Mouse (Mus musculus): Measurements from ENCODE around the gene Megf11. TPM values are rescaled to one million over a fixed set of nuclear protein-coding genes. Genes with fewer than 3 reads are reported as not detected.

Gene Megf11
- polyA plus RNA-seq, 1 experiment from 2014 or later: 0.92 TPM

DNA sequence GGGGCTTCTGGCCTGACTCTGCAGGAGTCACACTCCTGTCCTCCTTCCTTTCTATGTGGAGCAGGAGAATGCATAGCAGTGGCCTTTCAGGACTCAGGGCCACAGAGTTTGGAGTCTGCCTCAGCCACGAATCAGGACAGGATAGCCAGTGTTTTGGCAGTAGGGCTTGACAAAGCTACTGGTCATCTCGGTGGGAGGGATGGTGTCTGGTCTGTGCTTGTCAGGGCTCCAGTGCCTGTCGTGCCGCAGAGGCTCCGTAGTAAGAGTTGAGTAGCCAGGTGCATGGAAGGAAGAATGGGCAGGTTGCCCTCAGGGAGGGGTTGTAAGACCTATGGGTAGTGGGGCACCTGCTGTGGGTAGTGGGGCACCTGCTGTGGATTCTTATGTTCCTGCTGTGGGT is 96.7 kb downstream of the Megf11 start:
- H3K27me3 ChIP-seq (ENCODE audit: control insufficient read depth, insufficient read depth, low read length): peaks cover 7% of the 10 kb centered on the region
- no peak overlapping the region for H3K4me3 ChIP-seq (ENCODE audit: control insufficient read depth in 1 of 2, insufficient read depth in 1 of 2, low read depth in 1 of 2, low read length in 2 of 2)
- no peak overlapping the region for H3K4me2 ChIP-seq (ENCODE audit: low read length)
- H3K9me3 ChIP-seq (ENCODE audit: control insufficient read depth, low read length): no peaks in the 10 kb centered on the region
- H3K27ac ChIP-seq (replicated peaks in 1 of 2; ENCODE audit: control insufficient read depth in 1 of 2, insufficient read depth in 1 of 2, low read depth in 2 of 2, low read length in 2 of 2): no peak overlapping the region
- no peaks in the 10 kb centered on the region for H3K36me3 ChIP-seq (ENCODE audit: control insufficient read depth, insufficient read depth, low read length)
- WGBS: 66% methylated on average over 5 of the region's 5 CpGs
- ATAC-seq (ENCODE audit: insufficient number of reproducible peaks, insufficient read depth, low FRiP score, low read depth): no peak
- H3K4me1 ChIP-seq (ENCODE audit: control insufficient read depth in 2 of 2, insufficient read depth in 2 of 2, low read length in 2 of 2): no peaks in the 10 kb centered on the region
- H3K9ac ChIP-seq (ENCODE audit: low read length): no peak overlapping the region

DNA sequence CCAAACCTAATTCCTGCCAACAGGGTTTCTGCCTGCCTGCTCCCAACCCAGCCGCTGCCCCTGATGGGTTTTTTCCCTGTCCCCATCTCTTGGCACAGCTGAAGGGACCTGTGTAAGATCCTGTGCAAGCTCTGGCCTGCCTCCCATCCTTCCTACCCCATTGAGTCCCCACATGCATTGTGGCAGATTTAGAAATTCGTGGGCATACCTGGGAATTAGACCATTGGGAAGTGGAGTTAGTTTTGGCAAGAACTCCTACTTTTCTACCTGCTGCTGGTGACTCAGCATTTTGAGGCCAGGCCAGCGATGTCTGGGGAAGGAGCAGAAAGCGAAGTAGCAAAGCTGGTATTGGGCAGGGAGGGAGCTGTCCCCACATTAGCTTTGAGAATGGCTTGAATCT is 102.0 kb downstream of the Megf11 start:
- Histone ChIP-seq H3K9ac (ENCODE audit: low read length) (no peak overlapping the region), H3K4me2 (ENCODE audit: low read length) (no peak overlapping the region), H3K36me3 (ENCODE audit: control insufficient read depth, insufficient read depth, low read length) (no peaks in the 10 kb centered on the region), H3K4me1 (ENCODE audit: control insufficient read depth in 2 of 2, insufficient read depth in 2 of 2, low read length in 2 of 2) (no peaks in the 10 kb centered on the region), H3K9me3 (ENCODE audit: control insufficient read depth, low read length) (no peaks in the 10 kb centered on the region), H3K4me3 (ENCODE audit: control insufficient read depth in 1 of 2, insufficient read depth in 1 of 2, low read depth in 1 of 2, low read length in 2 of 2) (no peak overlapping the region), H3K27ac (replicated peaks in 1 of 2; ENCODE audit: control insufficient read depth in 1 of 2, insufficient read depth in 1 of 2, low read depth in 2 of 2, low read length in 2 of 2) (no peak overlapping the region), H3K27me3 (ENCODE audit: control insufficient read depth, insufficient read depth, low read length) (peaks cover 7% of the 10 kb centered on the region)
- ATAC-seq (ENCODE audit: insufficient number of reproducible peaks, insufficient read depth, low FRiP score, low read depth): no peak
- WGBS: 58% methylated on average over 4 of the region's 4 CpGs

- no peaks in the 10 kb centered on the region for H3K4me1 ChIP-seq (ENCODE audit: control insufficient read depth in 2 of 2, insufficient read depth in 2 of 2, low read length in 2 of 2)
- H3K4me3 ChIP-seq (ENCODE audit: control insufficient read depth in 1 of 2, insufficient read depth in 1 of 2, low read depth in 1 of 2, low read length in 2 of 2): no peak overlapping the region
- ATAC-seq (ENCODE audit: insufficient number of reproducible peaks, insufficient read depth, low FRiP score, low read depth): no peak
- no peaks in the 10 kb centered on the region for H3K27me3 ChIP-seq (ENCODE audit: control insufficient read depth, insufficient read depth, low read length)
- no peaks in the 10 kb centered on the region for H3K9me3 ChIP-seq (ENCODE audit: control insufficient read depth, low read length)
- no peak overlapping the region for H3K9ac ChIP-seq (ENCODE audit: low read length)
- H3K4me2 ChIP-seq (ENCODE audit: low read length): no peak overlapping the region
- H3K27ac ChIP-seq (replicated peaks in 1 of 2; ENCODE audit: control insufficient read depth in 1 of 2, insufficient read depth in 1 of 2, low read depth in 2 of 2, low read length in 2 of 2): no peak overlapping the region
- H3K36me3 ChIP-seq (ENCODE audit: control insufficient read depth, insufficient read depth, low read length): no peaks in the 10 kb centered on the region
- 87% methylated on average over 6 of the region's 6 CpGs for WGBS
These were observed 109.2 kb downstream of the Megf11 start for GRCm38 (mm10) chr9:64494647-64495046.

GRCm38 (mm10) chr9:64498929-64499328 is 113.5 kb downstream of the Megf11 start:
- H3K4me1 ChIP-seq (ENCODE audit: control insufficient read depth in 2 of 2, insufficient read depth in 2 of 2, low read length in 2 of 2): no peaks in the 10 kb centered on the region
- H3K27ac ChIP-seq (replicated peaks in 1 of 2; ENCODE audit: control insufficient read depth in 1 of 2, insufficient read depth in 1 of 2, low read depth in 2 of 2, low read length in 2 of 2): no peak overlapping the region
- H3K4me3 ChIP-seq (ENCODE audit: control insufficient read depth in 1 of 2, insufficient read depth in 1 of 2, low read depth in 1 of 2, low read length in 2 of 2): no peak overlapping the region
- H3K9me3 ChIP-seq (ENCODE audit: control insufficient read depth, low read length): no peaks in the 10 kb centered on the region
- 50% methylated on average over 5 of the region's 5 CpGs for WGBS
- ATAC-seq (ENCODE audit: insufficient number of reproducible peaks, insufficient read depth, low FRiP score, low read depth): no peak
- H3K9ac ChIP-seq (ENCODE audit: low read length): no peak overlapping the region
- no peak overlapping the region for H3K4me2 ChIP-seq (ENCODE audit: low read length)
- H3K36me3 ChIP-seq (ENCODE audit: control insufficient read depth, insufficient read depth, low read length): no peaks in the 10 kb centered on the region
- H3K27me3 ChIP-seq (ENCODE audit: control insufficient read depth, insufficient read depth, low read length): no peaks in the 10 kb centered on the region

GRCm38 (mm10) chr9:64501211-64501610 is 115.8 kb downstream of the Megf11 start:
- Histone ChIP-seq H3K9me3 (ENCODE audit: control insufficient read depth, low read length) (no peaks in the 10 kb centered on the region), H3K9ac (ENCODE audit: low read length) (no peak overlapping the region), H3K4me3 (ENCODE audit: control insufficient read depth in 1 of 2, insufficient read depth in 1 of 2, low read depth in 1 of 2, low read length in 2 of 2) (no peak overlapping the region), H3K4me1 (ENCODE audit: control insufficient read depth in 2 of 2, insufficient read depth in 2 of 2, low read length in 2 of 2) (no peaks in the 10 kb centered on the region), H3K36me3 (ENCODE audit: control insufficient read depth, insufficient read depth, low read length) (no peaks in the 10 kb centered on the region), H3K27me3 (ENCODE audit: control insufficient read depth, insufficient read depth, low read length) (no peaks in the 10 kb centered on the region), H3K4me2 (ENCODE audit: low read length) (no peak overlapping the region), H3K27ac (replicated peaks in 1 of 2; ENCODE audit: control insufficient read depth in 1 of 2, insufficient read depth in 1 of 2, low read depth in 2 of 2, low read length in 2 of 2) (no peak overlapping the region)
- ATAC-seq (ENCODE audit: insufficient number of reproducible peaks, insufficient read depth, low FRiP score, low read depth): no peak
- WGBS: 91% methylated on average over 8 of the region's 8 CpGs

GRCm38 (mm10) chr9:64503996-64504395 is 118.6 kb downstream of the Megf11 start:
- Histone ChIP-seq H3K9ac (ENCODE audit: low read length) (no peak overlapping the region), H3K9me3 (ENCODE audit: control insufficient read depth, low read length) (no peaks in the 10 kb centered on the region), H3K27ac (replicated peaks in 1 of 2; ENCODE audit: control insufficient read depth in 1 of 2, insufficient read depth in 1 of 2, low read depth in 2 of 2, low read length in 2 of 2) (no peak overlapping the region), H3K4me2 (ENCODE audit: low read length) (no peak overlapping the region), H3K36me3 (ENCODE audit: control insufficient read depth, insufficient read depth, low read length) (no peaks in the 10 kb centered on the region), H3K27me3 (ENCODE audit: control insufficient read depth, insufficient read depth, low read length) (no peaks in the 10 kb centered on the region), H3K4me3 (ENCODE audit: control insufficient read depth in 1 of 2, insufficient read depth in 1 of 2, low read depth in 1 of 2, low read length in 2 of 2) (no peak overlapping the region), H3K4me1 (ENCODE audit: control insufficient read depth in 2 of 2, insufficient read depth in 2 of 2, low read length in 2 of 2) (no peaks in the 10 kb centered on the region; a peak in 1 of 4 replicates)
- no peak for ATAC-seq (ENCODE audit: insufficient number of reproducible peaks, insufficient read depth, low FRiP score, low read depth)
- WGBS: 89% methylated on average over 1 of the region's 1 CpGs

DNA sequence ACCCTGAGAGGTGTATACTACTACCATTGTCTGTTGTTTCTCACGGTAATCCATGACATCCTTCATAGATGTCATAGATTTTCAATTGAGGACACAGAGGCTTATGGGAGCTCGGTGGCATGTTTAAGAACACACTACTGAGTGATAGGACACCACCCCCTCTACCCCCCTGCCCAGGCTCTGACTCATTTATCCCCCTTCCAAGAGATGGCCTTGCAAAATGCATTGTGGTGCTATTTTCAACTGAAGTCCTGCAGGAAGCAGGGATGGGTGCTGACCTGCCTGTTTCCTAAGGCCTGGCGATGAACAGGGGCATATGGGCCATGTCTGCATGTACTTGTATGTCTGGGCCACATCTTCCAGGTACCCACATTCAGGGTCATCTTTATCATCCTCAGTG is 119.0 kb downstream of the Megf11 start:
- Histone ChIP-seq H3K9ac (ENCODE audit: low read length) (no peak overlapping the region), H3K4me1 (ENCODE audit: control insufficient read depth in 2 of 2, insufficient read depth in 2 of 2, low read length in 2 of 2) (no peaks in the 10 kb centered on the region; a peak in 1 of 4 replicates), H3K9me3 (ENCODE audit: control insufficient read depth, low read length) (no peaks in the 10 kb centered on the region), H3K36me3 (ENCODE audit: control insufficient read depth, insufficient read depth, low read length) (no peaks in the 10 kb centered on the region), H3K27me3 (ENCODE audit: control insufficient read depth, insufficient read depth, low read length) (no peaks in the 10 kb centered on the region), H3K4me2 (ENCODE audit: low read length) (no peak overlapping the region), H3K4me3 (ENCODE audit: control insufficient read depth in 1 of 2, insufficient read depth in 1 of 2, low read depth in 1 of 2, low read length in 2 of 2) (no peak overlapping the region), H3K27ac (replicated peaks in 1 of 2; ENCODE audit: control insufficient read depth in 1 of 2, insufficient read depth in 1 of 2, low read depth in 2 of 2, low read length in 2 of 2) (no peak overlapping the region)
- WGBS: 83% methylated on average over 3 of the region's 3 CpGs
- no peak for ATAC-seq (ENCODE audit: insufficient number of reproducible peaks, insufficient read depth, low FRiP score, low read depth)

GRCm38 (mm10) chr9:64504921-64505320 is 119.5 kb downstream of the Megf11 start:
- WGBS: 79% methylated on average over 8 of the region's 8 CpGs
- Histone ChIP-seq H3K9me3 (ENCODE audit: control insufficient read depth, low read length) (no peaks in the 10 kb centered on the region), H3K9ac (ENCODE audit: low read length) (no peak overlapping the region), H3K36me3 (ENCODE audit: control insufficient read depth, insufficient read depth, low read length) (no peaks in the 10 kb centered on the region), H3K4me1 (ENCODE audit: control insufficient read depth in 2 of 2, insufficient read depth in 2 of 2, low read length in 2 of 2) (no peaks in the 10 kb centered on the region; a peak in 1 of 4 replicates), H3K27me3 (ENCODE audit: control insufficient read depth, insufficient read depth, low read length) (no peaks in the 10 kb centered on the region), H3K4me2 (ENCODE audit: low read length) (no peak overlapping the region), H3K4me3 (ENCODE audit: control insufficient read depth in 1 of 2, insufficient read depth in 1 of 2, low read depth in 1 of 2, low read length in 2 of 2) (no peak overlapping the region), H3K27ac (replicated peaks in 1 of 2; ENCODE audit: control insufficient read depth in 1 of 2, insufficient read depth in 1 of 2, low read depth in 2 of 2, low read length in 2 of 2) (no peak overlapping the region)
- no peak for ATAC-seq (ENCODE audit: insufficient number of reproducible peaks, insufficient read depth, low FRiP score, low read depth)

Data from heart, embryonic 14.5 days (tissue).